14 mouse cellular contexts compared by ENCODE assay signal in the genomic region with DNA sequence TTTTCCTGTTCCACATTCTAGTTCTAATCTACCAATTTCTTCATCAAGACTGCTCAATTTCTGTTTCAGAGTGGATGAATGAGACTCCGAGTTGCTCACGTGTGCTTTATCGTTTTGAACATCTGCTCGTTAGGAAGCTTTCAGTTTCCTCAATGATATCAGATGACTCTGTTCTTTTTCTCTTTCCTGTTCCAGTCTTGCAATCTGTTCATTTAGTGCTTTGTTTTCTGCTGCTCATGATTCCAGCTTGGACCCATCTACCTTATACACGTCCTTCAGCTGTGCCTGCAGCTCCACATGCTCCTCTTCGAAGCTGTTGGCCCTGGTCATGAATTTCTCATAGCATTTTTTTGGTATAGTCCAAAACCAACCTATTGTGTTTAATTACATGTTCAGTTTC.
"Had no signal": no experiment of that assay in that cellular context is flagged by ENCODE, and none has a peak within 500 bp of the region (broad histone marks: within the 10 kb centered on the region; RNA-seq: fewer than 3 reads in every experiment).

No protein-coding gene starts in this region.

- ATAC-seq: midbrain, embryonic 16.5 days had no signal

- DNase-seq: lung, adult 18-20 months; lung, embryonic 14.5 days; lung, postnatal 10 days; lung, postnatal 4 days; midbrain, embryonic 14.5 days; retina, postnatal 1 day; right cerebral cortex, adult 18-20 months; right cerebral cortex, postnatal 25 days; right cerebral cortex, postnatal 4 days; spleen, adult 18-20 months; thymus, adult 18-20 months; thymus, postnatal 14 days; thymus, postnatal 36 days had no signal
